Mouse (Mus musculus): ENCODE measurements at regions not wholly inside any gene's neighbourhood (a gene's known extent, or its start where the extent isn't known, plus 50 kb on each side); places are given as distances from the start of the nearest gene placed in this dataset.

- no peak overlapping the region for H3K4me3 ChIP-seq (ENCODE audit: insufficient read depth, low read depth, low read length)
- H3K27ac ChIP-seq (replicated peaks; ENCODE audit: insufficient read depth, low read depth, low read length), result no peak overlapping the region
- WGBS, result 80% methylated on average over 9 of the region's 9 CpGs
- H3K79me2 ChIP-seq (ENCODE audit: control insufficient read depth, insufficient read depth, low read length), result no peaks in the 10 kb centered on the region
- no peak for DNase-seq (ENCODE audit: extremely low read depth, low read depth, low spot score)
- no peaks in the 10 kb centered on the region for H3K36me3 ChIP-seq (ENCODE audit: control insufficient read depth, insufficient read depth, low read length)
- H3K9ac ChIP-seq (ENCODE audit: low read depth, low read length), result no peak overlapping the region
- TF ChIP-seq POLR2A (IDR thresholded peaks at IDR 0.05; ENCODE audit: extremely low read depth, insufficient read depth, low read length), result no peak
- no peak for TF ChIP-seq CTCF (IDR thresholded peaks at IDR 0.05; ENCODE audit: low read depth, low read length)
- H3K4me1 ChIP-seq (ENCODE audit: control insufficient read depth, insufficient read depth, low read length), result no peaks in the 10 kb centered on the region
- H3K27me3 ChIP-seq (ENCODE audit: control insufficient read depth, insufficient read depth, low read length), result no peaks in the 10 kb centered on the region
Observed at GRCm38 (mm10) chr13:52110750-52111149, 264.3 kb downstream of the Gadd45g start.

- Histone ChIP-seq H3K79me2 (ENCODE audit: control insufficient read depth, insufficient read depth, low read length) (no peaks in the 10 kb centered on the region), H3K4me1 (ENCODE audit: control insufficient read depth, insufficient read depth, low read length) (no peaks in the 10 kb centered on the region), H3K36me3 (ENCODE audit: control insufficient read depth, insufficient read depth, low read length) (no peaks in the 10 kb centered on the region), H3K4me3 (ENCODE audit: insufficient read depth, low read depth, low read length) (no peak overlapping the region), H3K27ac (replicated peaks; ENCODE audit: insufficient read depth, low read depth, low read length) (no peak overlapping the region), H3K27me3 (ENCODE audit: control insufficient read depth, insufficient read depth, low read length) (no peaks in the 10 kb centered on the region), H3K9ac (ENCODE audit: low read depth, low read length) (no peak overlapping the region)
- no peak for DNase-seq (ENCODE audit: extremely low read depth, low read depth, low spot score)
- TF ChIP-seq POLR2A (IDR thresholded peaks at IDR 0.05; ENCODE audit: extremely low read depth, insufficient read depth, low read length) (no peak), CTCF (IDR thresholded peaks at IDR 0.05; ENCODE audit: low read depth, low read length) (no peak)
- 93% methylated on average over 8 of the region's 8 CpGs for WGBS
Observed at GRCm38 (mm10) chr13:52113549-52113948, 267.1 kb downstream of the Gadd45g start.

GRCm38 (mm10) chr13:52114431-52114830 is 268.0 kb downstream of the Gadd45g start:
- TF ChIP-seq CTCF (IDR thresholded peaks at IDR 0.05; ENCODE audit: low read depth, low read length) (no peak), POLR2A (IDR thresholded peaks at IDR 0.05; ENCODE audit: extremely low read depth, insufficient read depth, low read length) (no peak)
- no peak for DNase-seq (ENCODE audit: extremely low read depth, low read depth, low spot score)
- no peak overlapping the region for H3K9ac ChIP-seq (ENCODE audit: low read depth, low read length)
- no peaks in the 10 kb centered on the region for H3K27me3 ChIP-seq (ENCODE audit: control insufficient read depth, insufficient read depth, low read length)
- no peaks in the 10 kb centered on the region for H3K4me1 ChIP-seq (ENCODE audit: control insufficient read depth, insufficient read depth, low read length)
- 94% methylated on average over 7 of the region's 7 CpGs for WGBS
- no peak overlapping the region for H3K4me3 ChIP-seq (ENCODE audit: insufficient read depth, low read depth, low read length)
- H3K27ac ChIP-seq (replicated peaks; ENCODE audit: insufficient read depth, low read depth, low read length), result no peak overlapping the region
- H3K79me2 ChIP-seq (ENCODE audit: control insufficient read depth, insufficient read depth, low read length), result no peaks in the 10 kb centered on the region
- H3K36me3 ChIP-seq (ENCODE audit: control insufficient read depth, insufficient read depth, low read length), result no peaks in the 10 kb centered on the region

GRCm38 (mm10) chr13:52114962-52115361 is 268.5 kb downstream of the Gadd45g start:
- H3K36me3 ChIP-seq (ENCODE audit: control insufficient read depth, insufficient read depth, low read length), result no peaks in the 10 kb centered on the region
- no peaks in the 10 kb centered on the region for H3K4me1 ChIP-seq (ENCODE audit: control insufficient read depth, insufficient read depth, low read length)
- TF ChIP-seq POLR2A (IDR thresholded peaks at IDR 0.05; ENCODE audit: extremely low read depth, insufficient read depth, low read length) (no peak), CTCF (IDR thresholded peaks at IDR 0.05; ENCODE audit: low read depth, low read length) (no peak)
- WGBS, result 92% methylated on average over 6 of the region's 6 CpGs
- no peak overlapping the region for H3K27ac ChIP-seq (replicated peaks; ENCODE audit: insufficient read depth, low read depth, low read length)
- H3K4me3 ChIP-seq (ENCODE audit: insufficient read depth, low read depth, low read length), result no peak overlapping the region
- no peaks in the 10 kb centered on the region for H3K27me3 ChIP-seq (ENCODE audit: control insufficient read depth, insufficient read depth, low read length)
- no peak overlapping the region for H3K9ac ChIP-seq (ENCODE audit: low read depth, low read length)
- DNase-seq (ENCODE audit: extremely low read depth, low read depth, low spot score), result no peak
- no peaks in the 10 kb centered on the region for H3K79me2 ChIP-seq (ENCODE audit: control insufficient read depth, insufficient read depth, low read length)

- TF ChIP-seq CTCF (IDR thresholded peaks at IDR 0.05; ENCODE audit: low read depth, low read length) (no peak), POLR2A (IDR thresholded peaks at IDR 0.05; ENCODE audit: extremely low read depth, insufficient read depth, low read length) (no peak)
- H3K4me3 ChIP-seq (ENCODE audit: insufficient read depth, low read depth, low read length), result no peak overlapping the region
- H3K4me1 ChIP-seq (ENCODE audit: control insufficient read depth, insufficient read depth, low read length), result no peaks in the 10 kb centered on the region
- no peaks in the 10 kb centered on the region for H3K36me3 ChIP-seq (ENCODE audit: control insufficient read depth, insufficient read depth, low read length)
- no peaks in the 10 kb centered on the region for H3K79me2 ChIP-seq (ENCODE audit: control insufficient read depth, insufficient read depth, low read length)
- WGBS, result 91% methylated on average over 4 of the region's 4 CpGs
- DNase-seq (ENCODE audit: extremely low read depth, low read depth, low spot score), result no peak
- no peak overlapping the region for H3K27ac ChIP-seq (replicated peaks; ENCODE audit: insufficient read depth, low read depth, low read length)
- no peaks in the 10 kb centered on the region for H3K27me3 ChIP-seq (ENCODE audit: control insufficient read depth, insufficient read depth, low read length)
- H3K9ac ChIP-seq (ENCODE audit: low read depth, low read length), result no peak overlapping the region
Observed at GRCm38 (mm10) chr13:52116241-52116640, 269.8 kb downstream of the Gadd45g start.

GRCm38 (mm10) chr13:52116756-52117155 is 270.3 kb downstream of the Gadd45g start:
- Histone ChIP-seq H3K36me3 (ENCODE audit: control insufficient read depth, insufficient read depth, low read length) (no peaks in the 10 kb centered on the region), H3K27me3 (ENCODE audit: control insufficient read depth, insufficient read depth, low read length) (no peaks in the 10 kb centered on the region), H3K27ac (replicated peaks; ENCODE audit: insufficient read depth, low read depth, low read length) (no peak overlapping the region), H3K4me1 (ENCODE audit: control insufficient read depth, insufficient read depth, low read length) (no peaks in the 10 kb centered on the region), H3K9ac (ENCODE audit: low read depth, low read length) (no peak overlapping the region), H3K4me3 (ENCODE audit: insufficient read depth, low read depth, low read length) (no peak overlapping the region), H3K79me2 (ENCODE audit: control insufficient read depth, insufficient read depth, low read length) (no peaks in the 10 kb centered on the region)
- no peak for DNase-seq (ENCODE audit: extremely low read depth, low read depth, low spot score)
- no peak for TF ChIP-seq POLR2A (IDR thresholded peaks at IDR 0.05; ENCODE audit: extremely low read depth, insufficient read depth, low read length)
- no peak for TF ChIP-seq CTCF (IDR thresholded peaks at IDR 0.05; ENCODE audit: low read depth, low read length)
- 80% methylated on average over 4 of the region's 4 CpGs for WGBS

All from liver, adult 2 months (tissue).